Mouse (Mus musculus): ENCODE measurements at regions not wholly inside any gene's neighbourhood (a gene's known extent, or its start where the extent isn't known, plus 50 kb on each side); places are given as distances from the start of the nearest gene placed in this dataset.
"Not testable (repeated sequence)": the region's sequence is repeated elsewhere in the genome, so short reads cannot be mapped to it uniquely, and the experiment has no call there.

DNA sequence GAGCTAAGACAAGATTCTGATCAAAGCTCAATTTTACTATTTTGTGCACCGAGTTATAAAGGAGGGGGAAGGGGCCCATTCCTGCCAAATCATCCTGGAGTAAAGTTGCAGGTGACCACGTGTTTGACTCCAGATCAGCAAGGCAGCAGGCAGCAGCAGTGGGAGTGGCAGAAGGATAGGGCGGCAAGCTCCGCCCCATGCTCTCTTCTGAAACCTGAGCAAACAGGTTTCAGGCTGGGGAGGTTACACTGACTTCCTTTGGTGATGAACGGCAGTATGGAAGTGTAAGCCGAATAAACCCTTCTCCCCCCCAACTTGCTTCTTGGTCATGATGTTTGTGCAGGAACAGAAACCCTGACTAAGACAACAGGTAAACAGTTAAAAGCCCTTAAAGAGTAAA, 479.0 kb downstream of the Inhba start:
- not testable (repeated sequence) for DNase-seq (ENCODE audit: low spot score in 2 of 2)

DNA sequence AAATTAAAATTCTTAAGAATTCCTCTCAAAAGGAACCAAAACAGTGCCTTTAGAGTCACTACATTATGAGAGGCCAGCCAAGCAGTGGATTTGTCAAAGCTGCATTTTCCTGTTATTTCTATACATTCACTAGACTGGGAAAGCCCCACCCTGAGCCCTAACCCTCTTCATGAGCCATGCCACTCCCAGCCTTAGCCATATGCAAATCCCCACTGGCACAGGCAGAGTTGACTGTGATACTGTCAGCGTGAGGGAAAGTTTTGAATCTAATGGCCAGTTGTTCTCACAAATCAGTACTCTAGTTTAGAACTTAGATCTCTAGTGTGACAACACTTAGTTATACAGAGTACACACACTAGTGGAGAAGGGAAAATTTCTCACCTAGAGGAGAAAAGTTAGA, 486.4 kb downstream of the Inhba start:
- no peak for DNase-seq (ENCODE audit: low spot score in 2 of 2)

DNA sequence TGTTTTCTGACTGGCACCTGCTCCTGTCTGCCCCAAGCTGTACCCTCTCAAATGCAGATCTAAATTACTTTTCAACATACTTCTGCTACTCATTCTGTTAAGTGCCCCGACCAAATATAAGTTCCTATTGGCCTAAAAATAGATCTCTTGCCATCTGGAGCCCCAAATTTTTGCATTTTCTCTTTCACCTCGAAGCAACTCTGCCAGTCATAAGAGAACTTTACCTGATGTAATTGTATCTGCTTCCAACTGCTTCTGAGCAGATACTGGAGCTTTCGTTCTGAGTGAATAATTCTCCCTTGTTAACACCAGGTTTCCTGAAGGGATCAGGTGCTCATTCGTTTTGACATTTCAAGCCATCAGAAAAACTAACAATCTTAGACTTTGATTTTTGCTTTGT, 501.2 kb downstream of the Inhba start:
- no peak for DNase-seq (ENCODE audit: low spot score in 2 of 2)

DNA sequence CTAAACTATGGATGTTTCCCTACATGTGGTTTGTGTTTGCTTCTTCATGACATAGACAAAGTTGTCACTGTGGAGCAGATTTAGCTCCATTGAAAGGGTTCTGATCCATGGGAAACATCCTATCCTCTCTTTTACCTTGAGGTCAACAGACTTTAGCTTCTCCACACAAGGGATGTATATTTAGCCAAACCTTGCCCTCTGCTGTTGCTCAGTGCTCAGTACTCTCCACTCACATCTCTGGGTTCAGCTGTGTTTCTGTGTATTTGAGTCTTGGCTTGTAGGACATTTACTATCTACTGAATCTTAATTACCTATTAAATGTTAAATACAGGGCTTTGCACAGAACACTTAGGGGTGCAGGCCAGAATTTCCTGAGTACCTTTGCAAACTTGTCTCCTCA, 503.5 kb downstream of the Inhba start:
- no peak for DNase-seq (ENCODE audit: low spot score in 2 of 2)

DNA sequence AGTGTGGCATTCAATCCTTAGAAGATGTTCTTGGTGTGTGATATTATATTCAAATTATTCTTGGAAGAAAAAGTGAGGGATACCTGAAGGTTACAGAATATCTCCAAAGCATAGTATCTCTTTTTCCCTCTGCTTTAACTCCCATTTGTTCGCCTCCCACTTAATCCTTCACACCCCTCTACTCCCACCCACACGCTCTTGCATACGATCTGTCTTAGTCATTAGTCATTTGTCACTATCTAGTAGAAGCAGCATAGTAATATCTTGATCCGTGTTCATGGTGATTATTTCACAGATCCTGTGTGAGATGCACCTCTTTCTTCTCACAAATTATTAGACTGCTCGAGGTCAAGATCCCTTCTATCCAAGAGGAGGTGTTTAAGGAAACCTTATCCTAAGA, 517.4 kb downstream of the Inhba start:
- DNase-seq (ENCODE audit: low spot score in 2 of 2) = no peak

DNA sequence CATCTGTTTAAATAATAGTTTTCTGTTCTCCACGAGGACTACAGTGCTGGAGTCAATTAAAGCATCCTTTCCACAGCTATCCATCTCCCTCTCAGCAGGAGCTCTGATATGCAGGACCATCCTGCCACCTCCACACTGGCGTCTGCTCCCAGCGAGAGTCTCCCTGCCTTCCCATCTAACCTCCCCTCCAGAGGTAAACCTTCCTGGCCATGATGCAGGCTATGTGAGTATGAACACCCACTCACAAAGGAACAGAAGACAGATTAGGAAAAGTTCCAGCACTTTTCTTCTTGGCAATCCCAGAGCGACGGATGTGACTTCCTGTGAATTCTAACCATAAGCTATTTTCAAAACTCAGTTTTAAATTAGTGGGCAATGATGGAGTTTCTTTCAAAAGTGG, 532.1 kb downstream of the Inhba start:
- DNase-seq (ENCODE audit: low spot score in 2 of 2) = no peak

DNA sequence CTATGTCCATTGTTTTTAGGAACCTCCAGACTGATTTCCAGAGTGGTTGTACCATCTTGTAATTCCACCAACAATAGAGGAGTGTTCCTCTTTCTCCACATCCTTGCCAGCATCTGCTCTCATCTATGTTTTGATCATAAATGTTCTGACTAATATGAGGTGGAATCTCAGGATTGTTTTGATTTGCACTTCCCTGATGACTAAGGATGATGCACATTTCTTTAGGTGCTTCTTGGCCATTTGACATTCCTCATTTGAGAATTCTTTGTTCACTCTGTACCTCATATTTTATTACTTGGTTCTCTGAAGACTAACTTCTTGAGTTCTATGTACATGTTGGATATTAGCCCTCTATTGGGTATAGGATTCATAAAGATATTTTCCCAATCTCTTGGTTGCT, 538.4 kb downstream of the Inhba start:
- no peak for DNase-seq (ENCODE audit: low spot score in 2 of 2)

DNA sequence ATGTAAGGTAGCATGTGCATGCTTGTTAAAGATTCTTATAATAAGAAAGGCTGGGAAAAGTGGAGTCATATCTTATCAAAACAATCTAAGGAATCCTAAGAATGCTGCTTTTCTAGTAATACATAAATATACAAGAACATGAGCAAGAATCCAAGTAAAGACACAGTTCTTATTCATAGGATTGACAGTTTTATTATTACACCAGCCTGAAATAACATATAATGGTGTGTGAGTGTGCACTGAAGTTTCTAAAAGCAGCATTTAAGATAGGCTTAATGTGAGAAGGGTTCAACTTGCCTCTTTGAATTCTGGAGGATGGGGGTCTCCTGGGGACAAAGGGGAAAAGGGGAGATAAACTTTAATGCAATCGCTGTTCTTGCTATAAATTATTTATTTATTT, 553.3 kb downstream of the Inhba start:
- DNase-seq (ENCODE audit: low spot score in 2 of 2) = no peak

DNA sequence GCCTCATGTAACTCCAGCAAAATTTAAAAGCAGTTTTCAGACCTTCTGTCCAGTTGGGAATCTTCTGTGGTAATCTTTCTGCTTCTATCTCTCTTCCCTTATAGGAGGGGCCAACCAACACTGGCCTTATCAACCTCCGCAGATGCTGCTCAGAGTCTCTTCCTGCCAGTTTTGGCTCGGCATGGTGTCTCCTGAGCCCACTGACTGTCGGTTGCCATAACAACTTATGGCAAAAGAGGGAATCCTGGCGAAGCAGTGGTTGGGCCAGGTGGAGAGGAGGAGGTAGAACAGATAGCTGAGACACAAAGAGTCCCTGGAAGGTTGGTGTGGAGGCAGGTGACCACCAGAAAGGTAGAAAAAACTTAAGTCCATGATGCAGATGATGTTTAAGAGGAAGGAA, 562.4 kb downstream of the Inhba start:
- DNase-seq (ENCODE audit: low spot score in 2 of 2) = no peak

DNA sequence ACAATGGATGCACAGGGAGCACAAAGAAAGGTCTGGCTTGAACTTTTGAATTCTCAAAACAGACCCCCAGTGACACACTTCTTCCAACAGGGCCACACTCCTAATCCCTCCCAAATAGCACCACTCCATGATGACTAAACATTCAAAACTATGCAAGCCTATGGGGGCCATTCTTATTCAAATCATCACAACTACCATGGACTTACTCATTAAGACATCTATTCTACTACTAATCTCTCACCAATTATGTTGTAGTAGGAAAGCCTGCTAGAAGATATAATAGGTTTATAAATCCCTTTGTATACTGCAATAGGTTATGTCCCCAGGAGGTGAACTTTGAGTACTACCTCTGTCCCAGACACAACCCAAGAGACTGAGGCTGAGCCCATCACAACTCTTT, 574.6 kb downstream of the Inhba start:
- no peak for DNase-seq (ENCODE audit: low spot score in 2 of 2)

DNA sequence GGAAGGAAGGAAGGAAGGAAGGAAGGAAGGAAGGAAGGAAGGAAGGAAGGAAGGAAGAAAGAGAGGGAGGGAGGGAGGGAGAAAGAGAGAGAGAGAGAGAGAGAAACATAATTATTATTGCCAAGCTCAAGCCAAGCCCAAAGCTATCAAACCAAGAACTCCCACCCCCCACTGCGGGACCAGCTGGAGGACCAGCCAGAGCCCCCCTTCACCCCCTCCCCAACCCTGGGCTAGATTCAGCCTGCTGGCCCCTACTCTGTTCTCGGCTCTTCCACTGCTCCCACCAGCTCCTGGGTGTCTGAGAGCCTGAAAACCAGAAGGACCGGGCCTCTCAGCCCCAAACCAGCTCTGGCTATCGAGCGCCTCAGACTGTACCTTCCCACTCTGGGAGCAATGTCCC, 608.1 kb downstream of the Inhba start:
- no peak for DNase-seq (ENCODE audit: low spot score in 2 of 2)

DNA sequence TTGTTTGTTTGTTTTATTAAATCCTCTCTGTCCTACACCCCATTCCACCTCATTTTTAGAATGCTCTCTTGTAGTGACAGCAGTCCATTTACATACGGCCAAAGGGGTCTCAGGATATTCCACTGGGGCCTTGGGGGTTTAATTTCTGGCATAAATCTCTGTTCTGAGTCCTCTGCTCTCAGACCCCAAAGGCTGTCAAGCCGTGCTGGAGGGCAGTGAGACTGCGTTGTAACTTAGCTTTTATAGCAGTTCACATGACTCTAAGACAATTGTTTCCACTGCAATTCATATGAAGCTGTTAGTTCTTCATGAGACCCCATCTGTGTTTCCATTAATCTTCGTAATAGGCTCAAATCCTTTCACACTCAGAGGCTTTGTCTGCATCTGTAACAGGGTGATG, 614.9 kb downstream of the Inhba start:
- DNase-seq (ENCODE audit: low spot score in 2 of 2) = no peak

DNA sequence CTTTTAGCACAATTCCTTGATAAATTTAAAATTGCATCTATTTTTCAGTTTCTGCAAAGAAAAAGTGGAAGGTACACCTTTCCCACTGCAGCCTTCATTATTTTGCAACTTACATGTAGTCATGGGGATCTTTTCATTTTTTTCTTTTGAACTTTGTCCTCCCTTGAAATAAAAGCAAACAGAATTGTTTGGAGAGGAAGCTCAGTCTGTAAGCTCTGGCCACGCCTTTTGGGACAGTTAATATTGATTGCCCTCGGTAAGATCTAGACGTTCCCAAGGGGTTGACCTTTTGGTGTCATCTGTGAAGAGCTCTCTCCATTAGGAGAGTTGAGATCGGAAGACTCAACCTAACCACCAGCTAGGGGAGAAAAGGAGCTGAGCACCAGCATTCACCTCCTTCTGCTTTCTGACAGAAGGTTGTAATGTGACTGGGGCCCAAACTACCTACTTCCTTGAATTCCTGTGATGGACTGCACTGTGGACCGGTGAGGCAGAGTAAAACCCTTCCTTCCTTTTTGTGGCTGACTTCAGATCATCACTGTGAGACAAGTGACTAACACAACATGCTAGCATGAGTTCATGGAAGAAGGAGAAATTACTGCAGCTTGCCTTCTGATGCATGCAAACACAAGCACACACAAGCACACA, 621.9 kb downstream of the Inhba start:
- no peak for DNase-seq (ENCODE audit: low spot score in 2 of 2)

DNA sequence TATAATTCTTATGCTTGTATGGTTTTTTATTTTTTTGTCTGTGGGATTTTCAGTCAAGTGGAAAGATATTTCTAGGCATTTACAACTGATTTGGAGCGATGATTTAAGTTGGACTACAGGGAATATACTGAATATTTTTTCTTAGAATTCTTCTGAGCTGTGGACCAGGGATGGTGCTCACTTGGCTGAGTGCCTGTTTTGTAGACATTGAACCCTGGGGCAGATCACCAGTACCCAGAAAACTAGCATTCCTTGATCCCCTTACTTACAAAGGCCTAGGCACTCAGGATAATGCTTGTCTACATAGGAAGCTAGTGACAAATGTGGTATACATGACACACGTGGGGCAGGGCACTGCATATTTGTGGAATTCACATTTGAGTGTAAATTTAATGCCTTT, 624.6 kb downstream of the Inhba start:
- DNase-seq (ENCODE audit: low spot score in 2 of 2) = no peak

DNA sequence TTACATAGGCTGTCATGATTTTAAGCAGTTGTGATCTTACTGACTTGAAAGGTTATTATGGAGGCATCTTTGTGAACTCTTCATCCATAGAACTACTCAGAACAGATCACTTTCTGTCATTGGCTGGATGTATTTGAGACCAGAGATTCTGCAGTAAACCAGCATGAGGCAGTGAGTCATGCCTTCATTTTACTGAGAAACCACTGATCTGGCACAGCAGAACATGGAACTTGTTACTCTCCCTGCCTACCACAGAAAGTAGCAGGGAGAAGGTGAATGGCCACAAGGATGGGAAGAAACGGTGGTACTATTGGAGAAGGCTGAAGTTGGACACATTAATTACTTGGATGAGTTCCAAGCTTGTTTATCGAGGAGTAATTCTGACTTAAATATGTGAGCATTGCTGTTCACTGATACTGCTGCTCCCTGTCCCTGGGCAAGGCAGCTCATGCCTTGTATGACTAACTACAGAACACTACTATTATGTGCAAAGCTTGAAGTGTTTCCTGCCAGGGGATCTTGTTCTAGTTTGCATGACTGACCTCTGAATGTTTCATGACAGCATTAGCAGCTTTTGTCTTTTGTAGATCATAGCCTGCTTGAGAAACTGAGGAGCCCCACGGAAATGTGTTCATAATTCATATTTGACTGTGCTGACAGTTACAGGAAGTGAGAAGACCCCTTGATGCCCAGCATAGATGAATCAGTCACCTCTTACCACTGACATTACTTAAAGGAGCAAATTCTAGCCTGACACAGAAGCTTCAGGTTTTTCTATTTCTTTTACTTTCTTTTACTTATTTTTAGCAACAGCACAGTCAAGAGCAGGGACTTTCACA, 630.2 kb downstream of the Inhba start:
- no peak for DNase-seq (ENCODE audit: low spot score in 2 of 2)

DNA sequence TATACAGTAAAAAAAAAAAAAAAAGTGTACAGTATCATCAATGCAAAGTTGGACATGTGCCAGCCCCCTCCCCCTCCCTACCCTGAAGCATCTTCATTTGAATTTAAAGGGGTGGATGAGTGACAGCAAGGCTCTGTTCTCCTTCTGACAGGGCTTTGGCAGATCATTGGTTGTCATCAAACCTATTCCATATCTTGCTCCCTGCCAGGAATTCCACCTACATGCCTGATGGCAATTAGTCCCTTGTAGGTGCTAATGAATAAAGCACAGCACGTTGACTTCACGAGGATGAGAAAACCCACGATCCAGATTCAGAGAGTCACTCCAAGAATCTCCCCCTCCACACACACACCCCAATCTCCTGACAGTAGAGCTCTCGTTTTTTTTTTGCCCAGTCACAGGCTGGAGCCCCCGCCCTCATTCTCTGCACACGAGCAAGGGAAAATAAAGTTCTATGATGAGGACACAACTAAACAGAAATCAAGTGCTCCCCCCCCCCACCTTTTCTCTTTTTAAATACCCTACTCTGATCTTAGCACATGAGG, 630.9 kb downstream of the Inhba start:
- peak; percentile 10 to 26 for DNase-seq (ENCODE audit: low spot score in 2 of 2)

DNA sequence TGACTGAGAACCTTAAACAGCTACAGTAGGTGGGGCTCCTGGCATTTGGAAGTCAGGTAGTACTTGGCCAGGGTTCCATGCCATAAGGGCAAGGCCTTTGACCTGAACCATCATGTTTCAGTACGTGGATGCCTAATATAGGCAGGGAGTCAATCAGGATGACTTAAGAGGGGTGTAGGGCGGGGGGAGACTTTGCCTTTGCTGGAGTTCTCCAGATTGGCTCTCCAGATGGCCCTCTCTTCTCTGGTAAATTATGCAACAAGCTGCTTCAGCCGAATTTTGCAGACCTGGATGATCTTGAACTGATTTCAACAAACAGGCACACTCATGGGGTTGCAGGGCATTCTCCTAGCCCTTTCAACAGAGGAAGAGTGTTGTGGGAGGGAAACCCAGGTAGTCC, 633.7 kb downstream of the Inhba start:
- DNase-seq (ENCODE audit: low spot score in 2 of 2) = no peak

DNA sequence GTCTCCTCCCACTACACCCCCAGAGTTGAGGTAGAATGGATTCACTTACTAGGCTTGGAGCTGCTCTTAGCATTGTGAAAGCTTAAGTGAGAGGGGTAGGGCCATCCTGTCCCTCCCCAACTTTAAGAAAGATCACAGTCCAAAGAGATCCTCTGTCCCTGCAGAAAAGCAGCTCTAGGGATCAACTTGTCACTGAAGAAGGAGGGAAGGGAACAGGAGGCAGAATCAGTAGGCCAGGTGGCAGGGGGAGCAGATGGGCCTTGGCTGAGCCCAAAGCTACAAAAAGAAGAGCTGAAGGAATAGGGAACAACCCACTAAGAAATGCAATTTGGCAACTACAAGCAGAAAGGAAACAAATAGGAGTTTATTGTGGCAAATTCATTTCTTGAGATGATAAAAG, 634.4 kb downstream of the Inhba start:
- DNase-seq (ENCODE audit: low spot score in 2 of 2) = no peak

DNA sequence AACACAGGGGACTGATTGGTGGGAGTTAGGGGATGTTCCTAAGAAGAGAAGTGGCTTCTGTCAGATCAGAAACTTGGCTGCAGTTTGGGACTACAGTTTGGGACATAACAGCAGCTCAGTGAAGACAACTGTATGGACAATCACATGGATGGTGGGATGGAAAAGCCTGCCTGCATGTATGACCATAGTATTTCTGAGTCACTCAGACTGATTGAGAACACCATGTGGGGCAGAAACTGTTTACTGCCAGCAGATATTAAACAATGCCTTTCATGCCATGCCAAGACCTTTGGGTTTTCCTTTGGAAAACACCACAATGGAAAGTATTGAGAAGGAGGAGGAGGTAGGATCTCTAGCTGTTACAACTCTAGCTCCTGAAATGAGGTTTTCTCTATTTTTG, 635.0 kb downstream of the Inhba start:
- DNase-seq (ENCODE audit: low spot score in 2 of 2) = no peak

DNA sequence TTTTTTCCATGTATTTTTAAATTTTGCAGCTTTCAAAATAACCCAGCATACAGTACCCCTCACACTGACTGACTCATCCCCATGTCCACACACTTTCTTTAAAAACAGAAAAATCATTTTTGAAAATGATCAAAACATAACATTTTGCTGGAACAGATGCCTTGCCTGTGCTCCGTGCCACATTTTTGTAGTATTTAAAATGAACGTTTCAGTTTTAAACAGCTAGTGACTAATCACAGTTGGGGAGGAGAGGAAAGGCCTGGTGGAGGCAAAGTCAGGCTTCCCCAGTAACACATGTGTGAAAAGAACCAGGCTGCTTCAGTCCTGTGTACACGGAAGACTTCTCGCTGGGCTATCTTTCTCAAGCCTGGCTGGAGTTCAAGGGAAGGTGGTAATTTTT, 644.5 kb downstream of the Inhba start:
- no peak for DNase-seq (ENCODE audit: low spot score in 2 of 2)

DNA sequence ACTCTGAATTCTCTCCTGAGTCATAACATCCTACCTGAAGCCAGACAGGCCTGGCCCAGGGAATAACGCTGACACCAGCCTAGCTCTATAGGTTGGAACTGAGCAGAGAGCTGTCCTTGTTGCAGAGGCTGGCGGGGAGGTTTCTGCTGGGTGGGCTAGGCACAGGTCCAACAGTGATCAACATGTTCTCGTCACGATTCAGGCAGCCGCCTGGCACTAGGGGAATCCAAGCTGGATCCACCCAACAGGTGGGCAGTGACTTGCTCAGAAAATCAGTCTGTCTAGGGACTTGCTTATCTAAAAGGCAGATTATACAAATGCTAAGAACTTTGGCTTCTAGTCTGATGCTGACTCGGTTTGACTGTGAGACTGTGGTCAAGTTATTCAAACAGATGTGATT, 648.2 kb downstream of the Inhba start:
- peak in 1 of 2 experiments; percentile 37 for DNase-seq (ENCODE audit: low spot score in 2 of 2)

DNA sequence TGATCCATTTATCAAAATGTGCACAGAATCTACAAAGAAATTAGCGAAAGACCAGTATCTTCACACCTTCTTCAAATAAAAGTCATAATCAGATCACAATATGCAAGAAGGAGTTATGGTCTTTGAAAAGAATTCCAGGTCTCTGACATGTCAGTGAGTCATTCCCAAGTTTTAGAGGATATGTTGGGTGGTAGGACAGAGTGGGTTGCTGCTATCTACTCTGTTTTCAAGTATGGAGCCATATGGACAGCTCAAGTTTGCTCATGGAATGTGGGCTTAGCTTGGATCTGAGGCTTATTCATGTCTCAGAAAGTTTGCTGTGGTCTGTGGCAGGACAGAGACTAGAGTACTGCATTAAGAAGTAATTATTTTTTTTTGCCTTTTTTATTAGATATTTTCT, 657.0 kb downstream of the Inhba start:
- no peak for DNase-seq (ENCODE audit: low spot score in 2 of 2)

DNA sequence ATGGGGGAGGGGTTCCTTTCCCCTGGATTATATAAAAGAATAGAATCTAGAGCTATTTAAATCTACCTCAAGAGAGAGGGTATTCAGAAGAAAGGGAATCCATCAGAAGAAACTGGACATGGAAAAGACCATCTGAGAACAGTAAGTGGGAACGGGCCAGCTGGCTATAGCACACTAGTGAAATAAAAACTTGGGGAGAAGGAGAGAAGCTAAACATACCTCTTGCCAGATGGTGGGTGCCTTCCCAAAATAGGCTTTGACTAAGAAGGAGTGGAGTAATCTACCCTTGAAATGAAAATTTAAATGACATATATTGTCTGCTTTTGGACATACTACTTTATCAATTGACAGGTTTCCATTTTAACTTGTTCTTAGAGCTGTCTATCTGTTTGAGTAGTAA, 657.6 kb downstream of the Inhba start:
- DNase-seq (ENCODE audit: low spot score in 2 of 2) = no peak
